Comparison of ENCODE assay signal across 27 mouse cellular contexts in the genomic region with DNA sequence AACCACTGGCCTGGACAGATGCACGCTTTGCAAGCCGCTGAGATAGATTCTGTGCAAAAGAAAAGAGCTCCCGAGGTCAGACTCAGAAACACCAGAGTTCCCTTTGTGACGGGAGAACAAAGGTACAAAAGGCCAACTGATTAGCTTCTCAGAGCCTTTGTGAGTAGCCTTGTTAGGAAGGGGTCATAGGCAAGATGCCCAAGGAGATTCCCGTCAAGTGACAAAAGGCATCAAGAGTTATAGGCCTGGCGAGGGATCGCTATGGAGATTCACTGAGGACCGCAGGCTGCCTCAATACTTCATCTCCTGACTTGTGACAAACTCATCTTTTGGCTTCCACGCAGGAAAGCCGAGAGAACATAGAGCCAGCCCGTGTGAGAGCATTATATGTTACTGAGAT.
DNase-seq lines count a peak whose midpoint lies in the region; ATAC-seq lines count a peak whose summit lies in the region.
"Had no signal": no experiment of that assay in that cellular context is flagged by ENCODE, and none has a peak within 500 bp of the region (broad histone marks: within the 10 kb centered on the region; RNA-seq: fewer than 3 reads in every experiment).

No protein-coding gene starts in this region.

- no peak for ATAC-seq in forebrain, embryonic 15.5 days (replicated peaks)
- no peak for ATAC-seq in neural tube, embryonic 15.5 days (ENCODE audit: low FRiP score)
- peak; percentile 56 for ATAC-seq in neural tube, embryonic 11.5 days (ENCODE audit: insufficient read depth, low FRiP score, low TSS enrichment)
- ATAC-seq in kidney, embryonic 15.5 days (replicated peaks; ENCODE audit: low FRiP score) = no peak
- ATAC-seq: inflammation-experienced regulatory T-cells, adult 6 months had no signal

- H3K9ac ChIP-seq in forebrain, embryonic 15.5 days (replicated peaks) = no peak overlapping the region
- H3K9ac ChIP-seq in neural tube, embryonic 15.5 days (replicated peaks) = no peak overlapping the region
- no peak overlapping the region for H3K9ac ChIP-seq in neural tube, embryonic 11.5 days (ENCODE audit: low read length)
- H3K9ac ChIP-seq in kidney, embryonic 15.5 days = no peak overlapping the region
- H3K9ac ChIP-seq: forebrain, embryonic 12.5 days; heart, embryonic 12.5 days; hindbrain, embryonic 12.5 days; limb, embryonic 15.5 days; liver, embryonic 15.5 days; lung, embryonic 15.5 days; stomach, embryonic 15.5 days had no signal

- H3K4me3 ChIP-seq in forebrain, embryonic 10.5 days = no peak overlapping the region
- H3K4me3 ChIP-seq in forebrain, embryonic 15.5 days = no peak overlapping the region
- no peak overlapping the region for H3K4me3 ChIP-seq in neural tube, embryonic 15.5 days (replicated peaks)
- H3K4me3 ChIP-seq in neural tube, embryonic 11.5 days (ENCODE audit: low read depth, low read length) = no peak overlapping the region
- no peak overlapping the region for H3K4me3 ChIP-seq in kidney, embryonic 15.5 days (replicated peaks)
- H3K4me3 ChIP-seq: forebrain, embryonic 12.5 days; heart, embryonic 12.5 days; hindbrain, embryonic 12.5 days; limb, embryonic 15.5 days; liver, embryonic 15.5 days; lung, embryonic 15.5 days; megakaryocyte, embryonic 14.5 days; stomach, embryonic 15.5 days had no signal

- no peaks in the 10 kb centered on the region for H3K9me3 ChIP-seq in forebrain, embryonic 10.5 days
- no peaks in the 10 kb centered on the region for H3K9me3 ChIP-seq in forebrain, embryonic 15.5 days
- H3K9me3 ChIP-seq in neural tube, embryonic 15.5 days (replicated peaks) = no peaks in the 10 kb centered on the region
- H3K9me3 ChIP-seq in neural tube, embryonic 11.5 days (ENCODE audit: control insufficient read depth, low read length) = no peaks in the 10 kb centered on the region
- H3K9me3 ChIP-seq in kidney, embryonic 15.5 days (replicated peaks) = no peaks in the 10 kb centered on the region
- H3K9me3 ChIP-seq: forebrain, embryonic 12.5 days; heart, embryonic 12.5 days; hindbrain, embryonic 12.5 days; limb, embryonic 15.5 days; liver, embryonic 15.5 days; lung, embryonic 15.5 days; megakaryocyte, embryonic 14.5 days; stomach, embryonic 15.5 days had no signal

- H3K36me3 ChIP-seq in forebrain, embryonic 10.5 days (replicated peaks) = peaks cover 10% of the 10 kb centered on the region
- H3K36me3 ChIP-seq in forebrain, embryonic 15.5 days = peaks cover 15% of the 10 kb centered on the region
- peaks cover 16% of the 10 kb centered on the region for H3K36me3 ChIP-seq in neural tube, embryonic 15.5 days
- no peaks in the 10 kb centered on the region; the same call in 1 of the 2 replicates for H3K36me3 ChIP-seq in neural tube, embryonic 11.5 days (ENCODE audit: control insufficient read depth, insufficient read depth, low read length)
- H3K36me3 ChIP-seq in kidney, embryonic 15.5 days = no peaks in the 10 kb centered on the region
- H3K36me3 ChIP-seq: heart, embryonic 12.5 days; limb, embryonic 15.5 days; liver, embryonic 15.5 days; lung, embryonic 15.5 days; stomach, embryonic 15.5 days had no signal

- WGBS in forebrain, embryonic 10.5 days = 32% methylated on average over 11 of the region's 11 CpGs
- WGBS in forebrain, embryonic 15.5 days = 10% methylated on average over 11 of the region's 11 CpGs
- WGBS in neural tube, embryonic 15.5 days = 17% methylated on average over 11 of the region's 11 CpGs
- 32% methylated on average over 11 of the region's 11 CpGs for WGBS in neural tube, embryonic 11.5 days
- 71% methylated on average over 11 of the region's 11 CpGs for WGBS in kidney, embryonic 15.5 days

- 0 out of 2 replicates have a peak overlapping the region, but pooled peaks have one; percentile 6 for H3K27ac ChIP-seq in forebrain, embryonic 10.5 days
- H3K27ac ChIP-seq in forebrain, embryonic 15.5 days (replicated peaks) = no peak overlapping the region
- no peak overlapping the region for H3K27ac ChIP-seq in neural tube, embryonic 15.5 days (replicated peaks)
- peak overlapping the region; percentile 46; the same call in 1 of the 2 replicates for H3K27ac ChIP-seq in neural tube, embryonic 11.5 days (ENCODE audit: low read depth, low read length)
- no peak overlapping the region for H3K27ac ChIP-seq in kidney, embryonic 15.5 days
- H3K27ac ChIP-seq: forebrain, embryonic 12.5 days; hindbrain, embryonic 12.5 days; kidney, postnatal 0 days; limb, embryonic 15.5 days; liver, embryonic 15.5 days; lung, embryonic 15.5 days; stomach, embryonic 15.5 days had no signal

- DNase-seq in forebrain, embryonic 10.5 days (ENCODE audit: extremely low spot score, low spot score) = peak; percentile 24
- peak; percentile 48 for DNase-seq in neural tube, embryonic 10.5 days (ENCODE audit: extremely low spot score, low spot score)
- peak; percentile 69 for DNase-seq in neural tube, embryonic 11.5 days (ENCODE audit: low spot score)
- DNase-seq in gastrocnemius, postnatal 10 days = no peak
- DNase-seq: adrenal gland, adult 2 months; cerebellum, adult 2 months; cerebellum, postnatal 36 days; heart, postnatal 10 days; kidney, adult 18-20 months; lung, postnatal 36 days; right cerebral cortex, adult 18-20 months; right cerebral cortex, postnatal 4 days; thymus, adult 18-20 months; thymus, postnatal 36 days had no signal

- peaks cover 29% of the 10 kb centered on the region for H3K4me1 ChIP-seq in forebrain, embryonic 10.5 days
- H3K4me1 ChIP-seq in forebrain, embryonic 15.5 days = peaks cover 13% of the 10 kb centered on the region
- H3K4me1 ChIP-seq in neural tube, embryonic 15.5 days = peaks cover 12% of the 10 kb centered on the region
- peaks cover 25% of the 10 kb centered on the region for H3K4me1 ChIP-seq in neural tube, embryonic 11.5 days (ENCODE audit: control insufficient read depth, insufficient read depth, low read length)
- no peaks in the 10 kb centered on the region for H3K4me1 ChIP-seq in kidney, embryonic 15.5 days
- H3K4me1 ChIP-seq: heart, embryonic 12.5 days; limb, embryonic 15.5 days; liver, embryonic 15.5 days; lung, embryonic 15.5 days; megakaryocyte, embryonic 14.5 days; stomach, embryonic 15.5 days had no signal

- no peak overlapping the region for H3K4me2 ChIP-seq in forebrain, embryonic 15.5 days (replicated peaks)
- no peak overlapping the region for H3K4me2 ChIP-seq in neural tube, embryonic 15.5 days
- no peak overlapping the region for H3K4me2 ChIP-seq in neural tube, embryonic 11.5 days (ENCODE audit: low read depth)
- no peak overlapping the region for H3K4me2 ChIP-seq in kidney, embryonic 15.5 days
- H3K4me2 ChIP-seq: forebrain, embryonic 12.5 days; heart, embryonic 12.5 days; hindbrain, embryonic 12.5 days; limb, embryonic 15.5 days; liver, embryonic 15.5 days; lung, embryonic 15.5 days; stomach, embryonic 15.5 days had no signal

- H3K27me3 ChIP-seq in forebrain, embryonic 10.5 days (ENCODE audit: poor library complexity, severe bottlenecking) = peaks cover 9% of the 10 kb centered on the region; the same call in 1 of the 2 replicates
- no peaks in the 10 kb centered on the region for H3K27me3 ChIP-seq in forebrain, embryonic 15.5 days
- no peaks in the 10 kb centered on the region for H3K27me3 ChIP-seq in neural tube, embryonic 15.5 days (replicated peaks)
- H3K27me3 ChIP-seq in neural tube, embryonic 11.5 days (ENCODE audit: control insufficient read depth, insufficient read depth, low read length) = no peaks in the 10 kb centered on the region
- H3K27me3 ChIP-seq in kidney, embryonic 15.5 days = no peaks in the 10 kb centered on the region
- H3K27me3 ChIP-seq: forebrain, embryonic 12.5 days; heart, embryonic 12.5 days; hindbrain, embryonic 12.5 days; liver, embryonic 15.5 days; lung, embryonic 15.5 days; stomach, embryonic 15.5 days had no signal

Comparison
In these comparisons a context has a peak if more than half of its experiments do, and no peak if none do; other contexts are left out.
1. H3K27ac ChIP-seq: peak in forebrain, embryonic 10.5 days (single experiment) and neural tube, embryonic 11.5 days (single experiment); none in forebrain, embryonic 15.5 days (single experiment), neural tube, embryonic 15.5 days (single experiment) and kidney, embryonic 15.5 days (single experiment).